In the genomic region with DNA sequence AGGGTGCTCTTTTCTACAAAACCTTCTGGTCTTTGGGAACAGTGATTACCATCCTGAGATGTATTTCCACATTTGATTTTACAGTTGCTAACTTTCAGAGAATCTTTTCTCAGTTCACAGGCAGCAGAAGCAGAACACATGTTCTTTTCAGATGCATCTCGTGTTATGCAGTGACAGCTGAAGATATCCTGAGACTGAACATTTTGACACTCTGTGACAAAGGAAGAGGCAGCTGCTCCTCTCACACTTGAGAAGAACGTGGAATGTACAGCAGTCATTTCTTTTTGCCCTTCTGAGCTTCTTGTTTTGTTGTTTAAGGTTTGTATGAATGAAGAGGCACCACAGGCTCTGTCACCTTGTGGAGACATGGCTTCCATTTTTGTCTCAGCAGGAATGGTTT, we compare ENCODE assay signal across 39 mouse cellular contexts. TPM values are rescaled to one million over a fixed set of nuclear protein-coding genes. Genes with fewer than 3 reads are reported as not detected.
"Had no signal": no experiment of that assay in that cellular context is flagged by ENCODE, and none has a peak within 500 bp of the region (broad histone marks: within the 10 kb centered on the region; RNA-seq: fewer than 3 reads in every experiment).

No protein-coding gene starts in this region.

- H3K9me3 ChIP-seq: heart, embryonic 10.5 days; heart, embryonic 12.5 days; hindbrain, embryonic 10.5 days; hindbrain, embryonic 12.5 days; kidney, embryonic 15.5 days; limb, embryonic 13.5 days; limb, embryonic 15.5 days; liver, embryonic 12.5 days had no signal

- H3K4me2 ChIP-seq: heart, embryonic 12.5 days; hindbrain, embryonic 12.5 days; hindbrain, embryonic 14.5 days; kidney, embryonic 15.5 days; limb, embryonic 13.5 days; limb, embryonic 15.5 days; liver, embryonic 12.5 days had no signal

- H3K9ac ChIP-seq: heart, embryonic 12.5 days; hindbrain, embryonic 12.5 days; hindbrain, embryonic 14.5 days; kidney, embryonic 15.5 days; limb, embryonic 13.5 days; limb, embryonic 15.5 days; liver, embryonic 12.5 days; liver, embryonic 14.5 days had no signal

- ATAC-seq: hindbrain, embryonic 16.5 days; intestine, embryonic 16.5 days; liver, embryonic 12.5 days had no signal

- H3K27ac ChIP-seq: gastrocnemius, adult 2 months; heart, embryonic 10.5 days; hindbrain, embryonic 10.5 days; hindbrain, embryonic 12.5 days; hindbrain, embryonic 14.5 days; kidney, embryonic 15.5 days; kidney, postnatal 0 days; limb, embryonic 13.5 days; limb, embryonic 15.5 days; liver, embryonic 12.5 days; liver, embryonic 14.5 days had no signal

- H3K4me1 ChIP-seq: heart, embryonic 10.5 days; heart, embryonic 12.5 days; hindbrain, embryonic 10.5 days; hindbrain, embryonic 12.5 days; kidney, embryonic 15.5 days; limb, embryonic 13.5 days; limb, embryonic 15.5 days; liver, embryonic 12.5 days had no signal

- H3K4me3 ChIP-seq: gastrocnemius, adult 2 months; heart, embryonic 10.5 days; heart, embryonic 12.5 days; hindbrain, embryonic 10.5 days; hindbrain, embryonic 12.5 days; kidney, embryonic 15.5 days; limb, embryonic 13.5 days; limb, embryonic 15.5 days; liver, embryonic 12.5 days had no signal

- H3K27me3 ChIP-seq: heart, embryonic 12.5 days; hindbrain, embryonic 12.5 days; kidney, embryonic 15.5 days; limb, embryonic 13.5 days; limb, embryonic 15.5 days; liver, embryonic 12.5 days had no signal

- DNase-seq: gastrocnemius, adult 2 months; gastrocnemius, postnatal 10 days; gastrocnemius, postnatal 25 days; heart, adult 18-20 months; heart, postnatal 10 days; heart, postnatal 4 days; kidney, adult 11 months; kidney, adult 2 months; kidney, adult 9 months; kidney, postnatal 14 days; kidney, postnatal 36 days; layer of hippocampus, postnatal 36 days; left cerebral cortex, postnatal 4 days had no signal

RNA-seq across cellular contexts. Expression of gene Gm20671, which starts 3.1 kb away (rescaled TPM):
- total RNA-seq: gastrocnemius, adult 2 months; gastrocnemius, postnatal 10 days; gastrocnemius, postnatal 25 days; gastrocnemius, postnatal 4 days; heart, postnatal 25 days; heart, postnatal 4 days; layer of hippocampus, adult 18-20 months; layer of hippocampus, postnatal 36 days; left cerebral cortex, adult 18-20 months; left cerebral cortex, adult 8-10 months; left cerebral cortex, postnatal 10 days; left cerebral cortex, postnatal 25 days; left cerebral cortex, postnatal 4 days; liver, adult 2 months had no signal
- polyA plus RNA-seq: frontal cortex, adult 2 months; heart, embryonic 10.5 days; heart, embryonic 12.5 days; heart, embryonic 14.5 days; heart, embryonic 16.5 days; hindbrain, embryonic 10.5 days; hindbrain, embryonic 12.5 days; hindbrain, embryonic 14.5 days; hindbrain, embryonic 16.5 days; intestine, embryonic 14.5 days; intestine, embryonic 16.5 days; kidney, embryonic 15.5 days; kidney, postnatal 0 days; limb, embryonic 11.5 days; limb, embryonic 13.5 days; limb, embryonic 15.5 days; liver, embryonic 12.5 days had no signal
